Mouse (Mus musculus): Measurements from ENCODE around the gene Dgkk. TPM values are rescaled to one million over a fixed set of nuclear protein-coding genes. Genes with fewer than 3 reads are reported as not detected.
"Not testable (repeated sequence)": the region's sequence is repeated elsewhere in the genome, so short reads cannot be mapped to it uniquely, and the experiment has no call there.

The Dgkk gene
- total RNA-seq (2021): not detected
- long read RNA-seq, experiment 1: 0 reads
- long read RNA-seq, experiment 2: 0 reads

GRCm38 (mm10) chrX:6779006-6779405 lies at the start of gene Dgkk:
Gene Dgkk, plus strand, starts transcription at chrX:6779306.
- H3K4me3 ChIP-seq: peak within 1 kb of the TSS; percentile 64
- intact Hi-C loops (cut with DNase I); H3K27ac ChIP-seq; DNase-seq: not testable (repeated sequence)

- no peak for DNase-seq
- no peak overlapping the region for H3K4me3 ChIP-seq
- H3K27ac ChIP-seq: no peak overlapping the region
- no peak for TF ChIP-seq CTCF (IDR thresholded peaks at IDR 0.05)
- intact Hi-C loops (cut with DNase I): no loop called here
Measured at GRCm38 (mm10) chrX:6733998-6734397, 45.1 kb upstream of the Dgkk start.

GRCm38 (mm10) chrX:6750714-6751113 lies 28.4 kb upstream of the Dgkk start:
- Histone ChIP-seq H3K27ac (no peak overlapping the region), H3K4me3 (no peak overlapping the region)
- TF ChIP-seq CTCF (IDR thresholded peaks at IDR 0.05): no peak
- intact Hi-C loops (cut with DNase I): no loop called here
- no peak for DNase-seq

- Histone ChIP-seq H3K4me3 (no peak overlapping the region), H3K27ac (no peak overlapping the region)
- intact Hi-C loops (cut with DNase I): no loop called here
- no peak for DNase-seq
- no peak for TF ChIP-seq CTCF (IDR thresholded peaks at IDR 0.05)
Measured at GRCm38 (mm10) chrX:6751549-6752047, 27.5 kb upstream of the Dgkk start.

GRCm38 (mm10) chrX:6777489-6778249 lies 1.4 kb upstream of the Dgkk start:
- intact Hi-C loops (cut with DNase I): no loop called here
- Histone ChIP-seq H3K4me3 (no peak overlapping the region), H3K27ac (no peak overlapping the region)
- DNase-seq: no peak
- TF ChIP-seq CTCF (IDR thresholded peaks at IDR 0.05): no peak

GRCm38 (mm10) chrX:6778250-6778637 lies 862 bp upstream of the Dgkk start:
- H3K4me3 ChIP-seq: peak overlapping the region; percentile 64
- intact Hi-C loops (cut with DNase I): no loop called here
- no peak for TF ChIP-seq CTCF (IDR thresholded peaks at IDR 0.05)
- H3K27ac ChIP-seq: no peak overlapping the region
- DNase-seq: no peak

GRCm38 (mm10) chrX:6779969-6780539 lies 948 bp downstream of the Dgkk start:
- DNase-seq: no peak
- intact Hi-C loops (cut with DNase I): no loop called here
- no peak for TF ChIP-seq CTCF (IDR thresholded peaks at IDR 0.05)
- Histone ChIP-seq H3K27ac (no peak overlapping the region), H3K4me3 (no peak overlapping the region; the same call in 1 of the 2 replicates)

- no peak overlapping the region for H3K4me3 ChIP-seq
- no peak overlapping the region for H3K27ac ChIP-seq
- intact Hi-C loops (cut with DNase I): no loop called here
- no peak for TF ChIP-seq CTCF (IDR thresholded peaks at IDR 0.05)
- no peak for DNase-seq
Measured at GRCm38 (mm10) chrX:6832553-6832952, 53.4 kb downstream of the Dgkk start.

GRCm38 (mm10) chrX:6853466-6853865 lies 74.4 kb downstream of the Dgkk start:
- H3K27ac ChIP-seq: no peak overlapping the region
- TF ChIP-seq CTCF (IDR thresholded peaks at IDR 0.05): no peak
- no peak overlapping the region for H3K4me3 ChIP-seq
- intact Hi-C loops (cut with DNase I): no loop called here
- DNase-seq: no peak

- no peak for DNase-seq
- intact Hi-C loops (cut with DNase I): no loop called here
- Histone ChIP-seq H3K4me3 (no peak overlapping the region), H3K27ac (no peak overlapping the region)
- TF ChIP-seq CTCF (IDR thresholded peaks at IDR 0.05): no peak
Measured at GRCm38 (mm10) chrX:6854136-6854535, 75.0 kb downstream of the Dgkk start.

- DNase-seq: no peak
- Histone ChIP-seq H3K4me3 (no peak overlapping the region), H3K27ac (no peak overlapping the region)
- intact Hi-C loops (cut with DNase I): no loop called here
- no peak for TF ChIP-seq CTCF (IDR thresholded peaks at IDR 0.05)
Measured at GRCm38 (mm10) chrX:6893933-6894332, 114.8 kb downstream of the Dgkk start.

GRCm38 (mm10) chrX:6911047-6911446 lies 131.9 kb downstream of the Dgkk start:
- DNase-seq: no peak
- H3K27ac ChIP-seq: no peak overlapping the region
- intact Hi-C loops (cut with DNase I): no loop called here
- peak; percentile 14; the same call in 1 of the 2 replicates for TF ChIP-seq CTCF (IDR thresholded peaks at IDR 0.05)
- H3K4me3 ChIP-seq: no peak overlapping the region

- no peak for DNase-seq
- no peak overlapping the region for H3K4me3 ChIP-seq
- no peak overlapping the region for H3K27ac ChIP-seq
- peak; percentile 53 for TF ChIP-seq CTCF (IDR thresholded peaks at IDR 0.05)
- intact Hi-C loops (cut with DNase I): no loop called here
Measured at GRCm38 (mm10) chrX:6922165-6922564, 143.1 kb downstream of the Dgkk start.

All from gastrocnemius, adult 2 months (tissue).